Mouse (Mus musculus) layer of hippocampus, adult 2 months (tissue): ENCODE results near the gene Upk3b. TPM values are rescaled to one million over a fixed set of nuclear protein-coding genes. Genes with fewer than 3 reads are reported as not detected.

Experiments
- DNase-seq, 2 experiments: peaks; one replicate each; pipeline ENCODE4 v3.0.0; 2022; ENCODE audit warnings: low spot score in 2 of 2
- H3K27ac ChIP-seq: fragments of 200-600 bp; 2 replicates; pipeline ENCODE4 v1.8.1; 2022
- H3K4me3 ChIP-seq: fragments of 200-600 bp; 2 replicates; pipeline ENCODE4 v1.8.1; 2022; ENCODE audit warnings: mild to moderate bottlenecking
- CTCF ChIP-seq: fragments of 200-600 bp; conservative IDR thresholded peaks from 2 replicates; pipeline ENCODE4 v1.8.1; 2022; ENCODE audit warnings: antibody characterized with exemption, mild to moderate bottlenecking, moderate library complexity
- long read RNA-seq, 2 experiments: library from polyadenylated mRNA; stranded (forward); transcript quantifications; one replicate each; pipeline ENCODE4 v2.0.0; 2021; ENCODE audit warnings: borderline mapping rate in 2 of 2
- total RNA-seq, 2 experiments: library from RNA; stranded (reverse); gene quantifications; 2 replicates each; pipeline ENCODE4 v1.2.3; 2021

Upk3b gene
- not detected for total RNA-seq
- long read RNA-seq, experiment 1: 0 reads
- long read RNA-seq, experiment 2: 0 reads

GRCm38 (mm10) chr5:136038258-136039214 lies at the start of gene Upk3b:
TSS of gene Upk3b (plus strand) at chr5:136038496.
- Histone ChIP-seq H3K4me3 (no peak within 1 kb of the TSS), H3K27ac (no peak within 1 kb of the TSS)
- no peak for TF ChIP-seq CTCF
- no peak for DNase-seq

- no peak overlapping the region for H3K27ac ChIP-seq
- DNase-seq: no peak
- TF ChIP-seq CTCF: no peak
- no peak overlapping the region for H3K4me3 ChIP-seq
Observed at GRCm38 (mm10) chr5:135990601-135991000, 47.7 kb upstream of the Upk3b start.

GRCm38 (mm10) chr5:135993381-135993965 lies 44.8 kb upstream of the Upk3b start:
- no peak overlapping the region for H3K4me3 ChIP-seq
- H3K27ac ChIP-seq: no peak overlapping the region
- DNase-seq: no peak
- TF ChIP-seq CTCF: no peak

- no peak for TF ChIP-seq CTCF
- peak overlapping the region; percentile 70 for H3K4me3 ChIP-seq
- no peak for DNase-seq
- H3K27ac ChIP-seq: peak overlapping the region; percentile 96
Observed at GRCm38 (mm10) chr5:135994335-135994724, 44.0 kb upstream of the Upk3b start.

GRCm38 (mm10) chr5:135994725-135995687 lies 43.3 kb upstream of the Upk3b start, which contains the start of gene Dtx2:
TSS of gene Dtx2 (plus strand) at chr5:135994800.
- peak within 1 kb of the TSS; percentile 96 for H3K27ac ChIP-seq
- DNase-seq: peak; percentile 92 to 93
- peak; percentile 69 for TF ChIP-seq CTCF
- peak within 1 kb of the TSS; percentile 70 for H3K4me3 ChIP-seq

- no peak for DNase-seq
- TF ChIP-seq CTCF: no peak
- H3K4me3 ChIP-seq: no peak overlapping the region
- no peak overlapping the region for H3K27ac ChIP-seq
Observed at GRCm38 (mm10) chr5:135996162-135996561, 42.1 kb upstream of the Upk3b start.

GRCm38 (mm10) chr5:136001222-136001621 lies 37.1 kb upstream of the Upk3b start:
- Histone ChIP-seq H3K27ac (no peak overlapping the region), H3K4me3 (no peak overlapping the region)
- no peak for TF ChIP-seq CTCF
- no peak for DNase-seq

- Histone ChIP-seq H3K4me3 (no peak overlapping the region), H3K27ac (no peak overlapping the region)
- DNase-seq: no peak
- no peak for TF ChIP-seq CTCF
Observed at GRCm38 (mm10) chr5:136002325-136002724, 36.0 kb upstream of the Upk3b start.

GRCm38 (mm10) chr5:136002751-136003151 lies 35.5 kb upstream of the Upk3b start:
- Histone ChIP-seq H3K4me3 (no peak overlapping the region), H3K27ac (no peak overlapping the region)
- no peak for TF ChIP-seq CTCF
- DNase-seq: no peak

GRCm38 (mm10) chr5:136004537-136004936 lies 33.8 kb upstream of the Upk3b start:
- Histone ChIP-seq H3K4me3 (no peak overlapping the region), H3K27ac (no peak overlapping the region)
- no peak for DNase-seq
- TF ChIP-seq CTCF: no peak

GRCm38 (mm10) chr5:136007745-136008144 lies 30.6 kb upstream of the Upk3b start:
- no peak overlapping the region for H3K27ac ChIP-seq
- no peak overlapping the region for H3K4me3 ChIP-seq
- no peak for TF ChIP-seq CTCF
- no peak for DNase-seq

- DNase-seq: no peak
- no peak overlapping the region for H3K4me3 ChIP-seq
- no peak for TF ChIP-seq CTCF
- no peak overlapping the region for H3K27ac ChIP-seq
Observed at GRCm38 (mm10) chr5:136014877-136015276, 23.4 kb upstream of the Upk3b start.
